ENCODE assay signal across 9 mouse cellular contexts in genomic region chr10:60885348-60886275, GRCm38 (mm10). TPM values are rescaled to one million over a fixed set of nuclear protein-coding genes. Genes with fewer than 3 reads are reported as not detected.
DNase-seq lines count a peak whose midpoint lies in the region; ATAC-seq lines count a peak whose summit lies in the region.
"Had no signal": no experiment of that assay in that cellular context is flagged by ENCODE, and none has a peak within 500 bp of the region (broad histone marks: within the 10 kb centered on the region; RNA-seq: fewer than 3 reads in every experiment).

No protein-coding gene starts in this region.

- peak overlapping the region; percentile 41 for H3K4me2 ChIP-seq in kidney, embryonic 16.5 days (replicated peaks; ENCODE audit: low read depth, low read length)
- H3K4me2 ChIP-seq in embryonic facial prominence, embryonic 15.5 days (replicated peaks): peak overlapping the region; percentile 24
- peak overlapping the region; percentile 40 for H3K4me2 ChIP-seq in limb, embryonic 11.5 days (ENCODE audit: low read depth, severe bottlenecking)
- peak overlapping the region; percentile 45 for H3K4me2 ChIP-seq in neural tube, embryonic 13.5 days

- H3K4me3 ChIP-seq in kidney, embryonic 16.5 days (ENCODE audit: low read length): no peak overlapping the region
- no peak overlapping the region for H3K4me3 ChIP-seq in embryonic facial prominence, embryonic 15.5 days (replicated peaks)
- H3K4me3 ChIP-seq in limb, embryonic 11.5 days (ENCODE audit: low read depth, low read length): no peak overlapping the region
- peak overlapping the region; percentile 12; the same call in 1 of the 2 replicates for H3K4me3 ChIP-seq in neural tube, embryonic 13.5 days
- H3K4me3 ChIP-seq: myocyte had no signal

- peaks cover 6% of the 10 kb centered on the region; the same call in 1 of the 2 replicates for H3K4me1 ChIP-seq in kidney, embryonic 16.5 days (ENCODE audit: insufficient read depth, low read length)
- H3K4me1 ChIP-seq in embryonic facial prominence, embryonic 15.5 days: 0 out of 2 replicates have a peak, but pooled peaks cover 7% of the 10 kb centered on the region
- peaks cover 11% of the 10 kb centered on the region for H3K4me1 ChIP-seq in limb, embryonic 11.5 days (ENCODE audit: control insufficient read depth, insufficient read depth, low read length)
- peaks cover 17% of the 10 kb centered on the region for H3K4me1 ChIP-seq in neural tube, embryonic 13.5 days (replicated peaks)

- DNase-seq in kidney, adult 8-10 months: no peak
- peak; percentile 67 for DNase-seq in limb, embryonic 11.5 days (ENCODE audit: low spot score)
- no peak for DNase-seq in frontal cortex, postnatal 36 days (ENCODE audit: low spot score in 2 of 2)
- no peak for DNase-seq in frontal cortex, postnatal 14 days (ENCODE audit: low spot score in 2 of 2)

- 0 out of 2 replicates have a peak, but pooled peaks cover 2% of the 10 kb centered on the region for H3K27me3 ChIP-seq in kidney, embryonic 16.5 days (ENCODE audit: insufficient read depth, low read length)
- no peaks in the 10 kb centered on the region for H3K27me3 ChIP-seq in embryonic facial prominence, embryonic 15.5 days
- H3K27me3 ChIP-seq in limb, embryonic 11.5 days (ENCODE audit: control insufficient read depth, insufficient read depth, low read length): no peaks in the 10 kb centered on the region
- H3K27me3 ChIP-seq in neural tube, embryonic 13.5 days: no peaks in the 10 kb centered on the region

- H3K36me3 ChIP-seq in kidney, embryonic 16.5 days (ENCODE audit: insufficient read depth, low read length): no peaks in the 10 kb centered on the region
- no peaks in the 10 kb centered on the region for H3K36me3 ChIP-seq in embryonic facial prominence, embryonic 15.5 days
- no peaks in the 10 kb centered on the region for H3K36me3 ChIP-seq in limb, embryonic 11.5 days (ENCODE audit: control insufficient read depth, insufficient read depth, low read length)
- H3K36me3 ChIP-seq in neural tube, embryonic 13.5 days: no peaks in the 10 kb centered on the region

- H3K9ac ChIP-seq in kidney, embryonic 16.5 days (replicated peaks; ENCODE audit: low read length): no peak overlapping the region
- H3K9ac ChIP-seq in embryonic facial prominence, embryonic 15.5 days: no peak overlapping the region
- H3K9ac ChIP-seq in limb, embryonic 11.5 days (ENCODE audit: low read length): no peak overlapping the region
- H3K9ac ChIP-seq in neural tube, embryonic 13.5 days: 0 out of 2 replicates have a peak overlapping the region, but pooled peaks have one; percentile 32

- no peaks in the 10 kb centered on the region for H3K9me3 ChIP-seq in kidney, embryonic 16.5 days (ENCODE audit: low read length)
- no peaks in the 10 kb centered on the region for H3K9me3 ChIP-seq in embryonic facial prominence, embryonic 15.5 days (replicated peaks)
- H3K9me3 ChIP-seq in limb, embryonic 11.5 days (ENCODE audit: control insufficient read depth, low read length): no peaks in the 10 kb centered on the region
- no peaks in the 10 kb centered on the region for H3K9me3 ChIP-seq in neural tube, embryonic 13.5 days

- H3K27ac ChIP-seq in kidney, embryonic 16.5 days (ENCODE audit: low read length): no peak overlapping the region
- H3K27ac ChIP-seq in embryonic facial prominence, embryonic 15.5 days (replicated peaks): no peak overlapping the region
- no peak overlapping the region for H3K27ac ChIP-seq in limb, embryonic 11.5 days (replicated peaks; ENCODE audit: low read depth, low read length)
- peak overlapping the region; percentile 46; the same call in 1 of the 2 replicates for H3K27ac ChIP-seq in neural tube, embryonic 13.5 days (replicated peaks)

- WGBS in kidney, embryonic 16.5 days: 35% methylated on average over 25 of the region's 25 CpGs
- WGBS in embryonic facial prominence, embryonic 15.5 days: 27% methylated on average over 25 of the region's 25 CpGs
- 29% methylated on average over 25 of the region's 25 CpGs for WGBS in limb, embryonic 11.5 days
- 28% methylated on average over 25 of the region's 25 CpGs for whole genome bisulfite sequencing in neural tube, embryonic 13.5 days

- ATAC-seq in kidney, embryonic 16.5 days (ENCODE audit: low FRiP score, low TSS enrichment): peak; percentile 43; the same call in 1 of the 2 replicates
- 0 out of 2 replicates have a peak, but pooled peaks have one; percentile 29 for ATAC-seq in embryonic facial prominence, embryonic 15.5 days (ENCODE audit: insufficient number of reproducible peaks, low FRiP score, low TSS enrichment, low read depth)
- peak; percentile 59; the same call in 1 of the 2 replicates for ATAC-seq in limb, embryonic 11.5 days (ENCODE audit: insufficient number of reproducible peaks, low FRiP score, low TSS enrichment, low read depth)
- peak; percentile 90 for ATAC-seq in neural tube, embryonic 13.5 days (ENCODE audit: low read depth)
- no peak for ATAC-seq in frontal cortex, adult (ENCODE audit: low TSS enrichment)

RNA-seq across cellular contexts. Expression of gene Unc5b, which starts 54.2 kb away (rescaled TPM):
- 10.4 and 10.5 TPM in 2 replicates for polyA plus RNA-seq in kidney, embryonic 16.5 days (2015; fragmentation: Nextera tagmentation; extraction: Ambion mirVana)
- polyA plus RNA-seq in embryonic facial prominence, embryonic 15.5 days (2015; fragmentation: Nextera tagmentation; extraction: Ambion mirVana): 7.5 and 7.9 TPM in 2 replicates
- polyA plus RNA-seq in limb, embryonic 11.5 days (2014; fragmentation: Nextera tagmentation; extraction: Ambion mirVana): 10.2 and 10.6 TPM in 2 replicates
- polyA plus RNA-seq in neural tube, embryonic 13.5 days (2015; fragmentation: Nextera tagmentation; extraction: Ambion mirVana): 2.6 and 2.9 TPM in 2 replicates
